Mouse (Mus musculus) midbrain, embryonic 15.5 days (tissue): ENCODE results near the gene Mefv. TPM values are rescaled to one million over a fixed set of nuclear protein-coding genes. Genes with fewer than 3 reads are reported as not detected.
A peak's percentile ranks its signal among the peaks of the same experiment; 100 is the strongest.

ENCODE experiments used
- ATAC-seq: fragments of 200-750 bp; cut with Nextera tagmentation; replicated peaks from 2 replicates; pipeline ENCODE4 v1.8.0; 2017; ENCODE audit warnings: moderate TSS enrichment
- H3K27ac ChIP-seq: fragments of 300-500 bp; sonication (generic); 2 replicates; pipeline ENCODE4 v1.5.1; 2015; ENCODE audit warnings: mild to moderate bottlenecking, inconsistent platforms
- H3K27me3 ChIP-seq: fragments of 300-500 bp; sonication (generic); replicated peaks from 2 replicates; pipeline ENCODE4 v1.6.1; 2015; ENCODE audit warnings: inconsistent platforms
- H3K36me3 ChIP-seq: fragments of 300-500 bp; sonication (generic); replicated peaks from 2 replicates; pipeline ENCODE4 v1.6.1; 2015; ENCODE audit warnings: inconsistent platforms
- H3K4me1 ChIP-seq: fragments of 300-500 bp; sonication (generic); 2 replicates; pipeline ENCODE4 v1.6.1; 2015; ENCODE audit warnings: inconsistent platforms
- H3K4me2 ChIP-seq: fragments of 300-500 bp; sonication (generic); 2 replicates; pipeline ENCODE4 v1.6.1; 2015; ENCODE audit warnings: inconsistent platforms, mild to moderate bottlenecking, moderate library complexity
- H3K4me3 ChIP-seq: fragments of 300-500 bp; sonication (generic); 2 replicates; pipeline ENCODE4 v1.5.1; 2015; ENCODE audit warnings: mild to moderate bottlenecking, inconsistent platforms
- H3K9ac ChIP-seq: fragments of 300-500 bp; sonication (generic); 2 replicates; pipeline ENCODE4 v1.6.1; 2015; ENCODE audit warnings: mild to moderate bottlenecking, inconsistent platforms
- H3K9me3 ChIP-seq: fragments of 300-500 bp; sonication (generic); 2 replicates; pipeline ENCODE4 v1.6.1; 2016; ENCODE audit warnings: inconsistent platforms
- WGBS: fragments of 180-500 bp; shearing (Covaris S2); methylation state at CpG from one replicate; pipeline ENCODE4 v1.1.7; 2015; ENCODE audit warnings: mixed read lengths; 5-methylcytosine and 5-hydroxymethylcytosine counted together
- polyA plus RNA-seq: library from polyadenylated mRNA; unstranded; fragments of >200 nt; fragmentation: Nextera tagmentation; extraction: Ambion mirVana; gene quantifications from 2 replicates; pipeline ENCODE4 v1.2.1, GENCODE M21; 2015

Mefv gene
- not detected in 2 replicates for polyA plus RNA-seq

DNA sequence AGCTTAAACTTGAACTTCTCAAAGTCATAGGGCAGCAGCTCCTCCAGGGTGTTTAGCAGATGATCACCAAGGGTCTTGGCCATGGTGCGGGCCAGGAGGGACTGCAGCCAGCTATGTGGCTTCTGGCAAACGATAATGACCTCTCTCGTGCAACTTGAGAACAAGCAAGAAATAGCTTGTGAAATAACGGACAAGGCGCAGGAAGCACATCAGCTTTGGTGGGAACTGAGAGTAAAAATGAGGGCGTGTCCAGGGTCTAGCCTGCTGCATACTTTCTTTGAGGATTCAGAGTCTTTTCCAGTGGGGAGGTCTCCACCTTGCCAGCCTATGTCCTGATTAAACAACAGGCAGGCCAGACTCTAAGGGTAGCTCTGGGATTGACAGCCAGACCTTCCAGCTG lies at the start of gene Mefv:
Gene Mefv, minus strand, starts transcription at position 118 of the 400 bp plus-strand sequence.
- Histone ChIP-seq H3K36me3 (no peaks in the 10 kb centered on the region), H3K4me3 (no peak within 1 kb of the TSS), H3K9ac (no peak within 1 kb of the TSS), H3K27ac (no peak within 1 kb of the TSS), H3K27me3 (no peaks in the 10 kb centered on the region), H3K9me3 (no peaks in the 10 kb centered on the region), H3K4me1 (no peaks in the 10 kb centered on the region), H3K4me2 (no peak within 1 kb of the TSS)
- no peak for ATAC-seq
- WGBS = 88% methylated on average over 6 of the region's 6 CpGs

DNA sequence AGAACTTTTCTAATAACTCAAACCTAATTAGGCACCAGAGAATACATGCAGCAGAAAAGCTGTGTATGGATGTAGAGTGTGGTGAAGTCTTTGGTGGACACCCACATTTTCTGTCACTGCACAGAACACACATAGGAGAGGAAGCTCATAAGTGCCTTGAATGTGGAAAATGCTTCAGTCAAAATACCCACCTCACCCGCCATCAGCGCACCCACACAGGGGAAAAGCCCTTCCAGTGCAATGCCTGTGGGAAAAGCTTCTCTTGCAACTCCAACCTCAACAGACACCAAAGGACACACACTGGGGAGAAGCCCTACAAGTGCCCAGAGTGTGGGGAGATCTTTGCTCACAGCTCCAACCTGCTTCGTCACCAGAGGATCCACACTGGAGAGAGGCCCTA lies 31.1 kb upstream of the Mefv start:
- Histone ChIP-seq H3K4me1 (peaks cover 26% of the 10 kb centered on the region), H3K27me3 (no peaks in the 10 kb centered on the region), H3K9me3 (peaks cover 18% of the 10 kb centered on the region), H3K36me3 (peaks cover 57% of the 10 kb centered on the region), H3K27ac (no peak overlapping the region), H3K9ac (no peak overlapping the region), H3K4me2 (no peak overlapping the region), H3K4me3 (no peak overlapping the region)
- 100% methylated on average over 3 of the region's 3 CpGs for WGBS
- no peak for ATAC-seq

DNA sequence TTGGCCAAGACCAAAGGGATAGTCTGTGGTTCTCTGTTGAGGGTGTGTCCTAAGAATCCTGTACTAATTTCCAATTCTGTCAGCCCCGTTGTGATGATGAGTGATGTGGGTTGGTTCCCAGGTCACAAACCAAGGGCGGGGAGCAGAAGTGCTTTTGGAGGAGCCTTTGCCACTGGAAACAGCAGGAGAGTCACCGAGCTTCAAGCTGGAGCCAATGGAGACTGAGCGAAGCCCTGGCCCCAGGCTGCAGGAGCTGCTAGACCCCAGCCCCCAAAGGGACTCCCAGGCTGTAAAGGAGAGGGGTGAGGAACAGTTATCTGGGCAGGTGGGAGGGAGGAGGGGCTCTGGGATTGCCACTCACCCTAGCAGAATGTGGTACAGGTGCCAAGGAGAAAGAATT lies 27.8 kb upstream of the Mefv start:
- peak overlapping the region; percentile 76 for H3K4me3 ChIP-seq
- H3K9me3 ChIP-seq = peaks cover 18% of the 10 kb centered on the region
- H3K27me3 ChIP-seq = no peaks in the 10 kb centered on the region
- peak overlapping the region; percentile 64 for H3K4me2 ChIP-seq
- H3K9ac ChIP-seq = no peak overlapping the region
- H3K36me3 ChIP-seq = peaks cover 43% of the 10 kb centered on the region
- H3K4me1 ChIP-seq = peaks cover 33% of the 10 kb centered on the region
- no peak for ATAC-seq
- H3K27ac ChIP-seq = no peak overlapping the region
- WGBS = 91% methylated on average over 4 of the region's 4 CpGs

DNA sequence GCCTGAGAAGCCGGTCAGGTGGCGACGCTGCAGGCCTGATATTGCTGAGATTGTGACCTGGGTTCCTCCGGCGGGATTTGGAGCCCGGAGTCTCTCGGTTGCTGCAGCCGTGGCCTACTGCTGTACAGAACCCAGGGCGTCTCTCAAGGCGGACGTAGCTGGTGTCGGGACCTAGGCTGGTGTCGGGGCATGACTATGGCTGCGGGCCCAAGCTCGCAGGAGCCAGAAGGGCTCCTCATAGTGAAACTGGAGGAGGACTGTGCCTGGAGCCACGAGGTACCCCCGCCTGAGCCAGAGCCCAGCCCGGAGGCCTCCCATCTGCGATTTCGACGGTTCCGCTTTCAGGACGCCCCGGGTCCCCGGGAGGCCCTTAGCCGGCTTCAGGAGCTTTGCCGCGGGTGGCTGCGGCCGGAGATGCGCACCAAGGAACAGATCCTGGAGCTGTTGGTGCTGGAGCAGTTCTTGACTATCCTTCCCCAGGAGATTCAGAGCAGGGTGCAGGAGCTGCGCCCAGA lies 26.3 kb upstream of the Mefv start:
- H3K4me2 ChIP-seq = peak overlapping the region; percentile 64
- no peaks in the 10 kb centered on the region for H3K27me3 ChIP-seq
- 0 out of 2 replicates have a peak, but pooled peaks have one; percentile 1 for ATAC-seq
- H3K27ac ChIP-seq = peak overlapping the region; percentile 93
- peaks cover 33% of the 10 kb centered on the region for H3K4me1 ChIP-seq
- H3K36me3 ChIP-seq = peaks cover 30% of the 10 kb centered on the region
- under 1% methylated on average over 32 of the region's 32 CpGs for WGBS
- peak overlapping the region; percentile 60 for H3K9ac ChIP-seq
- H3K4me3 ChIP-seq = peak overlapping the region; percentile 76
- H3K9me3 ChIP-seq = peaks cover 10% of the 10 kb centered on the region; the same call in 1 of the 2 replicates

DNA sequence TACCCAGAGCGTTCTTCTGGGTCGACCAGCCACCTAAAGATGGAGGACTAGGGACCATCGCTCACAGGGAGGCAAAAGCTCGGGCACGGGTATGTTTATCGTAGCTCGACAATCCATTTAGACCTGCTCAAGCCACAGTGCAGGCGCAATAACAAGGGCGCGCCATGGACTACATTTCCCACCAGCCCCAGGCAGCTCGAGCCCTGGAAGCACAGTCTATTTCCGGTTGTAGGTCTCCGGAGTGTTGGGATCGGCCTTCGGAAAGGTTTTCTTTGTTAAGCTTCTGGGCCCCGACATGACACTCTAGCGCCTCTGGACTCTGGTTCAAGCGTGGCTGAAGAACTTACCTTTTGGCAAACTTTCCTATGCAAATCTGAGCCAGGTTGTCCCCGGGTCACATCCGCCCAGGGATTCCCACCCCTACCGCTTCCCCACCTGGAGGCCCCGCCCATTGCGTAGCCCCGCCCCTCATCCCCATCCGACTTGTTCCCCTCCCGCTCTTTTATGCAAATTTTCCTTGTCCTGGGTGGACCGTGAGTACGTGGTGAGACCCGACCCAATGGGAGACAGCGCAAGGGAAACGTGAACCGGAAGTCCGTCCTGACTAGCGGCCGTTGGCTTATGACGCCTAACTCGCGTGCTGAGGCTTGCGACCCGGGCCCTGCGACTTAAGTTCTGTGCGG lies 25.7 kb upstream of the Mefv start, which contains the start of gene Zfp263:
Gene Zfp263, plus strand, starts transcription at position 591 of the 683 bp plus-strand sequence.
- peak within 1 kb of the TSS; percentile 76 for H3K4me3 ChIP-seq
- H3K4me1 ChIP-seq = peaks cover 33% of the 10 kb centered on the region
- ATAC-seq = peak; percentile 98
- peak within 1 kb of the TSS; percentile 64 for H3K4me2 ChIP-seq
- H3K9ac ChIP-seq = peak within 1 kb of the TSS; percentile 60
- H3K27ac ChIP-seq = peak within 1 kb of the TSS; percentile 93
- H3K36me3 ChIP-seq = peaks cover 24% of the 10 kb centered on the region
- H3K27me3 ChIP-seq = no peaks in the 10 kb centered on the region
- 0 out of 2 replicates have a peak, but pooled peaks cover 4% of the 10 kb centered on the region for H3K9me3 ChIP-seq
- under 1% methylated on average over 42 of the region's 42 CpGs for WGBS

DNA sequence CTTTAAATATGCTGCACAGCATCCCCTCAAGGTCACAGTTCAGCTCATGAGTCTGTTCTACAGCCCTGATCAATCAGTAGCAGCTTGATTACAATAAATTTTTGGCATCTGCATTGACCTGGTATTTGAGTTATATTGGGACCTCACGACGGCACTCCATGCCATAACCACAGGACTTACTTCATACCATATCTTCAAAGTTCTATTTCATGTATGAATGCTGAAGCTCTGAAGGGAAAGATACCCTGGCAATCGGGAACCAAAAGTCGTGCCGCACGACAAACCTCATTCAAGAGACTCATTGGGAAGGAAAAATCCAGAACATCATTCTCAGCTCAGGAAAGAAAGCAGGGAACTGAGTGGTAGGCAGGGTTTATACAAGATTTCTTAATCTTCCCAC lies 24.6 kb upstream of the Mefv start:
- Histone ChIP-seq H3K27ac (peak overlapping the region; percentile 93), H3K4me1 (peaks cover 33% of the 10 kb centered on the region), H3K4me2 (peak overlapping the region; percentile 64), H3K4me3 (peak overlapping the region; percentile 76; the same call in 1 of the 2 replicates), H3K9ac (no peak overlapping the region), H3K9me3 (0 out of 2 replicates have a peak, but pooled peaks cover 3% of the 10 kb centered on the region), H3K36me3 (peaks cover 15% of the 10 kb centered on the region), H3K27me3 (no peaks in the 10 kb centered on the region)
- 96% methylated on average over 6 of the region's 6 CpGs for WGBS
- ATAC-seq = no peak

DNA sequence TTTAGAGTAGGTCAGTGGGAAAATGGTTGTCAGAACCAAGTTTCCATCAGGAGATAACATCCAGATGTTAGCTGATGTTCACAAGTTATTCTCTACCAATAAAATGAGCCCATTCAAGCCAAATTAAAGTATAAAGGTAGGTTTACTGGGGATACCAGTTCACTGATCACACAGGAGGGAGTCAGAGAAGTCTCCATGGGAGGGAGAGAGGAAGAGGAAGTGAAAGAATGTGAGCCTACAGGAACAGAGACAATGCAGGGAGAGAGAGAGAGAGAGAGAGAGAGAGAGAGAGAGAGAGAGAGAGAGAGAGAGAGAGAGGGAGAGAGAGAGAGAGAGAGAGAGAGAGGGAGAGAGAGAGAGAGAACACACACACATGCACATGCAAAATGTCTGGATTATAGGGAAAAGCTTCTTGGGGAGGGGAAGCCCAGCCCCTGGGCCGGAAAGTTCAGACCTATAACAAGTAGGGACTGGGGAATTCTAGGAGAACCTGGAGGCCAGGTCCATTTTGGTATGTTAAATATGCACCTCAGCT lies 15.4 kb upstream of the Mefv start:
- H3K36me3 ChIP-seq = no peaks in the 10 kb centered on the region
- no peaks in the 10 kb centered on the region for H3K9me3 ChIP-seq
- no peaks in the 10 kb centered on the region for H3K4me1 ChIP-seq
- WGBS = 81% methylated on average over 1 of the region's 1 CpGs
- no peak for ATAC-seq
- no peak overlapping the region for H3K27ac ChIP-seq
- no peak overlapping the region for H3K4me3 ChIP-seq
- H3K9ac ChIP-seq = no peak overlapping the region
- H3K4me2 ChIP-seq = no peak overlapping the region
- no peaks in the 10 kb centered on the region for H3K27me3 ChIP-seq

DNA sequence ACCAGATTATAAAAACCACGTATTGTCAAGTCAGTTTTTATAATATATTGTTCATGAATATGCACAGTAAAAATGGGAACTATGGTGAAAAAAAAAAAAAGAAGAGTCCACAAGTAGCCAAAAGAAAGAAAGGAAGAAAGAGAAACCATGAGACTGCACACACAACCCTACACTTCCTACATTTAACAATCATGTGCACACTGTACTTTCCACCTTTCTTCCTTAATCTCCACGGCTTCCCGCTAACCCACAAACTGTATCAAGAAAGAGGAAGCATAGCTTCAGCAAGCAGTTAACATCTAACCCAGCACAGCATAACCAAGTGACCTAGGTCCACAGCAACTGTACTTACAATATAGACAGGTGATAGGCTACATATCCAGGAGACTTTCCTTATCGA lies 14.7 kb upstream of the Mefv start:
- H3K4me3 ChIP-seq = no peak overlapping the region
- H3K36me3 ChIP-seq = no peaks in the 10 kb centered on the region
- H3K27me3 ChIP-seq = no peaks in the 10 kb centered on the region
- WGBS = 87% methylated on average over 4 of the region's 4 CpGs
- H3K9ac ChIP-seq = no peak overlapping the region
- no peak overlapping the region for H3K4me2 ChIP-seq
- H3K4me1 ChIP-seq = no peaks in the 10 kb centered on the region
- H3K27ac ChIP-seq = no peak overlapping the region
- no peaks in the 10 kb centered on the region for H3K9me3 ChIP-seq
- ATAC-seq = no peak

DNA sequence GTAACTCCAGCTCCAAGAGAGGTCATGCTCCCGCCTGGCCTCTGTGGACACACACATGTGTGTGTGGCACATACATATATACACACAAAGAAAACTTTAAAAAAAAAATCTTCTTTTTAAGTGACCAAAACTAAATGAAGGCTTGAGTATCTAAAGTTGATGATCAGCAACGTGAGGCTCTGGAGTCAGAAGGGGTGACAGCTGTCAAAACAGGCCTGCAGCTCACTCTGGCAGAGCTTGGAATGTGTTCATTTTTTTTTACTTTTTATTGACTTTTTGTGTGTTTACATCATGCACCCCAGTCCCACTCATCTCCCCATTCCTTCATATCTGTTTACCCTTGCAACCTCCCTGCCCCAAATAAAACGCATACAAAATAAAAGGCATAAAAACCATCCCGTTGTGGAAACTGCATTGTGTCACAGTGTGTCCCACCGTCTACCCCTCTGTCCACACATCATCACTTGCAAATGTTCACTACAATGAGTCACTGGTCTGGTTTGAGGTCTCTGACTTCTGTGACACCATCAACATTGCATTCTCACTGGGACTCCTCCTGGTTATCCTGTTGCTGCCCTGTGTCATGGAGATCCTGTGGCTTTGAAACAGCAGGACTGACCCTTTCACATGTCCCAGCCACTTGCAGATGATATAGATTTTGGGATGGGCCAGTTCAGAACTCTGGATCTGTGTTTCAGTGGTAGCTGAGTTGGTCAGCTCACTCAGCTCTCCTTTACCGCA lies 10.3 kb upstream of the Mefv start:
- H3K4me3 ChIP-seq = no peak overlapping the region
- H3K9ac ChIP-seq = no peak overlapping the region
- no peaks in the 10 kb centered on the region for H3K9me3 ChIP-seq
- H3K27ac ChIP-seq = no peak overlapping the region
- WGBS = 90% methylated on average over 6 of the region's 6 CpGs
- no peak for ATAC-seq
- H3K4me1 ChIP-seq = no peaks in the 10 kb centered on the region
- no peaks in the 10 kb centered on the region for H3K36me3 ChIP-seq
- H3K27me3 ChIP-seq = no peaks in the 10 kb centered on the region
- H3K4me2 ChIP-seq = no peak overlapping the region

DNA sequence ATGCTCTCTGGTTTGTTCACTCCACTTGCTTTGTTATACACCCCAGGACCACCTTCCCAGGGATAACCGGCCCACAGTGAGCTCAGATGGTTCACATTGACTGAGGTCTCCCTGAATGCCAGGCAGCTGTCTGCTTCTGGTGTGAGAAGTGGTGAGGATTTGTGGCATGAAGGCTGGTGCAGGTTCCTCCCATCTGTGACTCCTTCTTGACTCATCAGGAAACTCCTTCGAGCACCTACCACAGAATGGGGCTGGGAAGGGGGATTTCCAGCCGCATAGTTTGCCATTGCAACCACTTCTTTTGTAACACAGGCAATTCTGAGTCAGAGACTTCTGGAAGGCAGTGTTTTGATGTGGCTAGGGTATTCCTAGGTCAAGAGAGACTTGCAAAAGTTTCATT lies 5.3 kb upstream of the Mefv start:
- H3K27ac ChIP-seq = no peak overlapping the region
- no peaks in the 10 kb centered on the region for H3K4me1 ChIP-seq
- no peaks in the 10 kb centered on the region for H3K27me3 ChIP-seq
- no peak overlapping the region for H3K4me3 ChIP-seq
- H3K9ac ChIP-seq = no peak overlapping the region
- 73% methylated on average over 3 of the region's 3 CpGs for WGBS
- no peaks in the 10 kb centered on the region for H3K36me3 ChIP-seq
- no peak overlapping the region for H3K4me2 ChIP-seq
- no peak for ATAC-seq
- no peaks in the 10 kb centered on the region for H3K9me3 ChIP-seq

DNA sequence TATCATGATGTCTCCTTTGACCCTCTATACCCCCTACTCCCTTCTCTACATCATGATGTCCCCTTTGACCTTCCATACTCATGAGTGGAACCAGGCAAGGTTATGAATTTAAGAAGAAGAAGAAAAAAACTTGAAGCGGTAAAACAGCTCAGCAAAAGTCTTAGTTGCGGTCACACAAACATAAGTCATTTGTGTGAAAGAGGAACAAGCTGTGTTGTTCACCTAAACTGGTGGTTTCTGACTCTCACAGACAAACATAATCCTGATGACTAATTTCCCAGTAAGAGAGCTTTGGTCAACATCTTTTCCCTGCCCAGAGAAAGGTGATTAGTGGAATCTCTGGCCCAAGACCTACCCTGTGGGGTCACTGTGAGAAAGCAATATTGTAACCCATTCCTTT lies 3.2 kb downstream of the Mefv start:
- no peak overlapping the region for H3K9ac ChIP-seq
- no peaks in the 10 kb centered on the region for H3K4me1 ChIP-seq
- H3K4me3 ChIP-seq = no peak overlapping the region
- no peak for ATAC-seq
- H3K9me3 ChIP-seq = no peaks in the 10 kb centered on the region
- H3K27me3 ChIP-seq = no peaks in the 10 kb centered on the region
- no peak overlapping the region for H3K27ac ChIP-seq
- no peak overlapping the region for H3K4me2 ChIP-seq
- 97% methylated on average over 2 of the region's 2 CpGs for WGBS
- H3K36me3 ChIP-seq = no peaks in the 10 kb centered on the region

DNA sequence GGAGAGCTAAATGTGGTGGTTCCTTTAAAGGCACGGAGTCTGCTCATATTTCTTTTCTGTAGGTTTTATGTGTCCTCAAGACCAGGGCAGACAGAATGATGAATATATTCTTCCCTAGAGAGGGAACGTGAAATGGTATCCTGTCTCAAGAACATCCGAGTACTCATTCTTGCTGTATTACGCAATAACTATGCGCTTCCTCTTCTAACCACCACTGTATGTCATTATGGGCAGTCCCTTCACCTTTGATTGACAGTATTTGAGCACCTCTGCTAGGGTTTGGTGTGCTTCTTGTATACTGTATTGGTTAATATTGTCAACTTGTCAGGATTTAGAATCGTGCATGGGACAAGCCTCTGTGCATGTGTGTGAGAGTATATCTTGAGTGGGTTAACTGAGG lies 11.2 kb downstream of the Mefv start:
- no peaks in the 10 kb centered on the region; the same call in 1 of the 2 replicates for H3K9me3 ChIP-seq

More for the DNA sequence above, 11.2 kb downstream of the Mefv start:
- Histone ChIP-seq H3K36me3 (no peaks in the 10 kb centered on the region), H3K4me1 (no peaks in the 10 kb centered on the region), H3K9ac (no peak overlapping the region), H3K4me3 (no peak overlapping the region), H3K4me2 (no peak overlapping the region), H3K27me3 (no peaks in the 10 kb centered on the region), H3K27ac (no peak overlapping the region)
- no peak for ATAC-seq
- 88% methylated on average over 6 of the region's 6 CpGs for WGBS
